Mouse (Mus musculus) C2C12 (cell line): ENCODE results near the gene Cep68. TPM values are rescaled to one million over a fixed set of nuclear protein-coding genes. Genes with fewer than 3 reads are reported as not detected.

Experiments
- H3K27me3 ChIP-seq: one replicate; pipeline ENCODE4 v1.6.1; 2011; ENCODE audit not compliant: control insufficient read depth, insufficient read depth, insufficient read length
- H3K36me3 ChIP-seq: one replicate; pipeline ENCODE4 v1.6.1; 2011; ENCODE audit not compliant: control insufficient read depth, insufficient read depth
- H3K4me3 ChIP-seq: one replicate; pipeline ENCODE4 v1.5.1; 2011; ENCODE audit warnings: mild to moderate bottlenecking, control low read depth; ENCODE audit not compliant: poor library complexity, insufficient read depth, severe bottlenecking
- H3K79me2 ChIP-seq: one replicate; pipeline ENCODE4 v1.6.1; 2011; ENCODE audit not compliant: control insufficient read depth, insufficient read depth
- H3K79me3 ChIP-seq: one replicate; pipeline ENCODE4 v1.6.1; 2011; ENCODE audit warnings: low read depth, control low read depth
- H3ac ChIP-seq: one replicate; pipeline ENCODE3; 2011; ENCODE audit warnings: low read depth; ENCODE audit not compliant: control insufficient read depth, insufficient read length
- CEBPB ChIP-seq: IDR thresholded peaks from one replicate; pipeline ENCODE4 v1.6.1; 2011; ENCODE audit warnings: low read depth, mild to moderate bottlenecking, control low read depth, moderate library complexity
- CTCF ChIP-seq: IDR thresholded peaks from one replicate; pipeline ENCODE4 v1.5.1; 2011; ENCODE audit not compliant: control insufficient read depth, insufficient read depth, insufficient read length
- FOSL1 ChIP-seq: IDR thresholded peaks from one replicate; pipeline ENCODE4 v1.8.0; 2011; ENCODE audit warnings: mild to moderate bottlenecking, low read length; ENCODE audit not compliant: poor library complexity, insufficient read depth, severe bottlenecking
- MAX ChIP-seq: IDR thresholded peaks from one replicate; pipeline ENCODE4 v1.6.1; 2011; ENCODE audit warnings: mild to moderate bottlenecking, control low read depth
- MYOD1 ChIP-seq: IDR thresholded peaks from one replicate; pipeline ENCODE4 v1.6.1; 2011; ENCODE audit warnings: low read depth; ENCODE audit not compliant: control insufficient read depth, insufficient read length
- MYOG ChIP-seq: IDR thresholded peaks from one replicate; pipeline ENCODE4 v1.6.1; 2011; ENCODE audit not compliant: control insufficient read depth, insufficient read length; ENCODE audit errors: extremely low read depth
- USF1 ChIP-seq: IDR thresholded peaks from one replicate; pipeline ENCODE4 v1.6.1; 2011; ENCODE audit warnings: low read depth, mild to moderate bottlenecking, control low read depth, moderate library complexity
- polyA plus RNA-seq: library from polyadenylated mRNA; unstranded; fragments of >200 nt; fragmentation: generic; extraction: Trizol; gene quantifications from one replicate; pipeline ENCODE4 v1.2.1, GENCODE M21; 2012; ENCODE audit warnings: missing spikeins

The Cep68 gene
- polyA plus RNA-seq, 1 experiment: 11.0 TPM

DNA sequence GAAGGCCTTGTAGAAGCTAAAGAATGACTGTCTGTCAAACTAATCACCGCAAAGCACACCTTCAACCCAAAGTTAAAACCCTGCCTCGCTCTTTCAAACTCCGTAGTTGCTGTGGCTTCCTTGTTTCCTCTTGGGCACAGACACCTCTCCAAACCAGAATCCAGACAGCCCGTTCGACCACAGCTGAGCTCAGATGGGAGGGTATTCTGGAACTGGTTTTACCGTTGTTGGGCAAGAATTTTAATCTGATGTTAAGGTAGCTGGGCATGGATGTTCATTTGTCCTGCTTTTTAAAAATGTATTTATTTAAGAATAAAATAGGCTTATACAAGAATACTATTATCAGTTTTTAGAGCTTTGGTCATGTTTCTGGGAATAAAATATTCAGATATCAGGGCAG, 62.0 kb downstream of the Cep68 start:
- TF ChIP-seq MAX: no peak
- TF ChIP-seq CEBPB: no peak
- no peak for TF ChIP-seq MYOG
- TF ChIP-seq FOSL1: no peak
- no peak for TF ChIP-seq CTCF
- no peak for TF ChIP-seq USF1
- TF ChIP-seq MYOD1: no peak
- Histone ChIP-seq H3K79me2 (no peaks in the 10 kb centered on the region), H3ac (no peak overlapping the region)

More for the DNA sequence above, 62.0 kb downstream of the Cep68 start:
- Histone ChIP-seq H3K79me3 (no peaks in the 10 kb centered on the region), H3K27me3 (no peaks in the 10 kb centered on the region), H3K4me3 (no peak overlapping the region), H3K36me3 (no peaks in the 10 kb centered on the region)

Other genes with a start within 250 kb of the Cep68 start
- gene Actr2, start 136.5 kb downstream of the Cep68 start, polyA plus RNA-seq: 59.5 TPM
- gene Rab1a, start 48.0 kb downstream of the Cep68 start, polyA plus RNA-seq: 96.8 TPM
- 19.8 TPM for gene Slc1a4, start 83.3 kb upstream of the Cep68 start, polyA plus RNA-seq